Mouse (Mus musculus) cerebellum, adult 2 months (tissue): Measurements from ENCODE around the gene Ramp1.

ENCODE experiments used
- CTCF ChIP-seq: fragments of 200-500 bp; IDR thresholded peaks from 2 replicates; pipeline ENCODE4 v1.5.1; 2011; ENCODE audit warnings: low read depth, mild to moderate bottlenecking, control low read depth, low read length, moderate library complexity, borderline replicate concordance; ENCODE audit not compliant: insufficient read depth
- POLR2A ChIP-seq: fragments of 200-500 bp; IDR thresholded peaks from 2 replicates; pipeline ENCODE4 v1.6.1; 2011; ENCODE audit warnings: low read length, control low read depth, borderline replicate concordance; ENCODE audit not compliant: insufficient read depth

GRCm38 (mm10) chr1:91187786-91188640 lies 8.4 kb downstream of the Ramp1 start:
- TF ChIP-seq CTCF (no peak), POLR2A (no peak)
